Mouse (Mus musculus) limb, embryonic 14.5 days (tissue): ENCODE data around the gene Zscan5b. TPM values are rescaled to one million over a fixed set of nuclear protein-coding genes. Genes with fewer than 3 reads are reported as not detected.
"Not testable (repeated sequence)": the region's sequence is repeated elsewhere in the genome, so short reads cannot be mapped to it uniquely, and the experiment has no call there.

Experiments used
- ATAC-seq: fragments of 200-750 bp; cut with Nextera tagmentation; 2 replicates; pipeline ENCODE4 v1.8.0; 2017; ENCODE audit warnings: low read depth, moderate number of reproducible peaks, moderate TSS enrichment; ENCODE audit not compliant: low FRiP score
- DNase-seq: peaks from one replicate; pipeline ENCODE4 v3.0.0-alpha.2; 2015; ENCODE audit warnings: low spot score
- H3K27ac ChIP-seq: fragments of 300-500 bp; sonication (generic); replicated peaks from 2 replicates; pipeline ENCODE4 v1.5.1; 2014; ENCODE audit warnings: low read depth, mild to moderate bottlenecking, low read length, moderate library complexity, mixed read lengths
- H3K27me3 ChIP-seq: fragments of 300-500 bp; sonication (generic); 2 replicates; pipeline ENCODE4 v1.6.1; 2014; ENCODE audit warnings: low read length, mixed read lengths; ENCODE audit not compliant: control insufficient read depth, insufficient read depth
- H3K36me3 ChIP-seq: fragments of 300-500 bp; sonication (generic); 2 replicates; pipeline ENCODE4 v1.6.1; 2014; ENCODE audit warnings: mild to moderate bottlenecking, low read length, moderate library complexity, mixed read lengths; ENCODE audit not compliant: control insufficient read depth, insufficient read depth
- H3K4me1 ChIP-seq: fragments of 300-500 bp; sonication (generic); 2 replicates; pipeline ENCODE4 v1.6.1; 2014; ENCODE audit warnings: antibody characterized with exemption, low read length, mixed read lengths; ENCODE audit not compliant: control insufficient read depth, insufficient read depth
- H3K4me2 ChIP-seq: fragments of 300-500 bp; sonication (generic); replicated peaks from 2 replicates; pipeline ENCODE4 v1.6.1; 2014; ENCODE audit warnings: low read depth, mild to moderate bottlenecking, low read length, moderate library complexity; ENCODE audit not compliant: severe bottlenecking
- H3K4me3 ChIP-seq: fragments of 300-500 bp; sonication (generic); replicated peaks from 2 replicates; pipeline ENCODE4 v1.5.1; 2014; ENCODE audit warnings: low read length
- H3K9ac ChIP-seq: fragments of 300-500 bp; sonication (generic); 2 replicates; pipeline ENCODE4 v1.6.1; 2014; ENCODE audit warnings: mild to moderate bottlenecking, low read depth, low read length, moderate library complexity; ENCODE audit not compliant: severe bottlenecking
- H3K9me3 ChIP-seq: fragments of 300-500 bp; sonication (generic); 2 replicates; pipeline ENCODE4 v1.6.1; 2016; ENCODE audit warnings: low read length; ENCODE audit not compliant: control insufficient read depth
- POLR2A ChIP-seq: fragments of 200-500 bp; IDR thresholded peaks from 2 replicates; pipeline ENCODE4 v1.8.0; 2012; ENCODE audit warnings: inconsistent platforms, mild to moderate bottlenecking, moderate library complexity, borderline replicate concordance; ENCODE audit not compliant: insufficient read depth, insufficient read length; ENCODE audit errors: extremely low read depth
- WGBS: fragments of 180-500 bp; shearing (Covaris S2); extraction: QIAGEN DNeasy Blood & Tissue Kit; methylation state at CpG from one replicate; pipeline ENCODE4 v1.1.7; 2014; 5-methylcytosine and 5-hydroxymethylcytosine counted together
- polyA plus RNA-seq, 2 experiments: library from polyadenylated mRNA; depleted of rRNA in 1 of 2; stranded (reverse) in 1 of 2; unstranded in 1 of 2; fragments of >200 nt; fragmentation: Nextera tagmentation in 1 of 2; extraction: Ambion mirVana in 1 of 2; gene quantifications; 2 replicates each; pipeline versions ENCODE4 v1.2.1 to v1.2.3; 2012 to 2014

Gene Zscan5b
- polyA plus RNA-seq, 2 experiments, result not detected

DNA sequence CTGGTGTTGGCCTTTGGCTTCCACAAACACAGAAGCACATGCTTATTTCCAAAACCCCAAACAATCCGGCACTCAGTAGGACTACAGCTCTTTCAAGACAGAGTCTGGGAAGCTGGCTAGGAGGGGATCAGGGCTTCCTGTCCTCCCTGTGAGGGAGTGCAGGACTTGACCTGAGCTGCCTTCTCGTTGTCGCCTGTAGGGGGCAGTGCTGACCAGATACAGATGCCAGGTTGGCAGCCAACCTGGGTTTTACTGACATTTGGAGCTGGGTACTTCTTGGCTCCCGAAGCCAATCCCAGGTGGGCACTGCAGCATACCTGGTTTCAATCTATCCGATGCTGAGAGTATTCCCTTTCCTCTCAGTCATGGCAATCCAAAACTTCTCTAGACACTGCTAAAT lies 8.9 kb upstream of the Zscan5b start:
- ATAC-seq (no peak), DNase-seq (no peak)
- Histone ChIP-seq H3K36me3 (no peaks in the 10 kb centered on the region), H3K27ac (no peak overlapping the region), H3K27me3 (no peaks in the 10 kb centered on the region), H3K9me3 (no peaks in the 10 kb centered on the region), H3K4me1 (no peaks in the 10 kb centered on the region), H3K4me3 (no peak overlapping the region), H3K9ac (no peak overlapping the region), H3K4me2 (no peak overlapping the region)
- WGBS, result 41% methylated on average over 5 of the region's 5 CpGs
- TF ChIP-seq POLR2A, result no peak

DNA sequence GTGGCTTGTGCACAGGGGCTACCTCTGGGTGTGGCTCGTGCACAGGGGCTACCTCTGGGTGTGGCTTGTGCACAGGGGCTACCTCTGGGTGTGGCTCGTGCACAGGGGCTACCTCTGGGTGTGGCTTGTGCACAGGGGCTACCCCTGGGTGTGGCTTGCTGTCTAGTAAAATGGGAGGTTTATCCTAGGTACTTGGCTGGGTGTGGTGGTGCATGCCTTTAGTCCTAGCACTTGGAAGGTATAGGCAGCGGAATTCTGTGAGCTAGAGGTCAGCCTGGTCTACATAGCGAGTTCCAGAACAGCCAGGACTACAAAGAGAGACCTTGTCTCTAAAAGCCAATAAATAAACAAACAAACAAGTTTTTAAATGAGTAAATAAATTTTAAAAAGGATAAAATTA lies 7.4 kb upstream of the Zscan5b start:
- not testable (repeated sequence) for DNase-seq, H3K4me3 ChIP-seq, H3K27me3 ChIP-seq, H3K9me3 ChIP-seq, H3K27ac ChIP-seq, H3K36me3 ChIP-seq, H3K4me1 ChIP-seq, ATAC-seq, H3K9ac ChIP-seq, H3K4me2 ChIP-seq
- WGBS, result 93% methylated on average over 3 of the region's 4 CpGs

DNA sequence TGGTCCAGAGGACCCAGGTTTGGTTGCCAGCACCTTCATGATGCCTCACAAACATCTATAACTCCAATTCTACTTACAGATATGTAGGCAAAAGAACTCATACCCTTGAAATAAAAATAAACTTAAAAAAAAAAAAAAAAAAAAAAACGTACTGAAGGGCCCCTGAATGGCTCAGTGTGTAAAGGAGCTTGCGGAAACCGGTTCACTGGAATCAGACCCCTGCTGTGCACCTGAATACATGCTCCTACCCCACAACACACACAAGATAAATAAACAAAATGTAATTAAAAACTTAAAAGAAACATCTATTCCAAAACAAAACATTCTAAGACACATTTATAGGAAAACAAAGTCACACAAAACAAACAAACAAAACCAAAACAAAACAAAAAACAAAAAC lies 1.9 kb upstream of the Zscan5b start:
- Histone ChIP-seq H3K27me3 (no peaks in the 10 kb centered on the region), H3K4me1 (no peaks in the 10 kb centered on the region), H3K27ac (no peak overlapping the region), H3K4me2 (no peak overlapping the region), H3K4me3 (no peak overlapping the region), H3K9ac (no peak overlapping the region), H3K9me3 (no peaks in the 10 kb centered on the region), H3K36me3 (no peaks in the 10 kb centered on the region)
- no peak for TF ChIP-seq POLR2A
- 56% methylated on average over 3 of the region's 3 CpGs for WGBS
- DNase-seq (no peak), ATAC-seq (no peak)

DNA sequence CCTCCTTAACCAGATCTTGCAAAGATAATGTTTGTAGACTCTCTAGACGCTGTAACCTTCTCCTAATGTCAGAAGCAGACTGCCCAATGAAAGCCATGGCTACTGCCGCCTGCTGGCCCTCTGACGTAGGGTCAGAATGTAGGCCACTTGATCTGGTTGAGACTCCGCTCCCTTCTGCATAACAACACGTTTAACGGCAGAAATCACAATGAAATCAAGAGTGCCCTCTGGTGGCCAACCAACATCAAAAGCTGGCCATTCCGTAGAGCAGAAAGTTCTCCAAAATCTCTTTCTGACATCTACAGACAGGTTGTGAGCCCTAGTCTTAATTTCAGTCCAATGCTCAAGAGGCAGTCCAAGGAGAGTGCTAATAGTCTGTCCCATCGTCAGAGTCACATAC lies 6.4 kb downstream of the Zscan5b start:
- DNase-seq, result not testable (repeated sequence)
- 57% methylated on average over 8 of the region's 8 CpGs for WGBS

DNA sequence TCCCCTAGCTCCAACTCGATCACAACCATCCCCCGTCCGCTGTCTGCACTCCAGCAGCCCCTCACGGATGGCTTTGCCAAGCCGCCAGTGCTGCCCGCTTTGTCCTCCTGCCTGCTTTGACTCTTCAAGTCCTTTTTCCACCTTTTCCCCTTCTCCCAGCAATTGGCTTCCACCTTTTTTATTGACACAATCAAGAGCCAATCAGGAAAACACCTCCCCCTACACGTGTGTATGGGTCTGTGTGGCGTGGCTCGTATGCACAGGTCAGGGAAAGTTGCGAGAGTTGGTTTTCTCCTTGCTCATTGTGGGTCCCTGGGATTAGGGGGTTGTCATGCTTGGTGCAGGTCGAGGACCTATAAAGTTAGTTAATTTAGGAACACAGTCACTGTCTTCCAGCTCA lies 17.7 kb downstream of the Zscan5b start:
- no peak for TF ChIP-seq POLR2A
- 53% methylated on average over 11 of the region's 11 CpGs for WGBS

More for the DNA sequence above, 6.4 kb downstream of the Zscan5b start:
- H3K36me3 ChIP-seq, ATAC-seq, H3K9ac ChIP-seq, H3K4me1 ChIP-seq, H3K9me3 ChIP-seq, H3K27me3 ChIP-seq, H3K4me2 ChIP-seq, H3K27ac ChIP-seq, H3K4me3 ChIP-seq: not testable (repeated sequence)

DNA sequence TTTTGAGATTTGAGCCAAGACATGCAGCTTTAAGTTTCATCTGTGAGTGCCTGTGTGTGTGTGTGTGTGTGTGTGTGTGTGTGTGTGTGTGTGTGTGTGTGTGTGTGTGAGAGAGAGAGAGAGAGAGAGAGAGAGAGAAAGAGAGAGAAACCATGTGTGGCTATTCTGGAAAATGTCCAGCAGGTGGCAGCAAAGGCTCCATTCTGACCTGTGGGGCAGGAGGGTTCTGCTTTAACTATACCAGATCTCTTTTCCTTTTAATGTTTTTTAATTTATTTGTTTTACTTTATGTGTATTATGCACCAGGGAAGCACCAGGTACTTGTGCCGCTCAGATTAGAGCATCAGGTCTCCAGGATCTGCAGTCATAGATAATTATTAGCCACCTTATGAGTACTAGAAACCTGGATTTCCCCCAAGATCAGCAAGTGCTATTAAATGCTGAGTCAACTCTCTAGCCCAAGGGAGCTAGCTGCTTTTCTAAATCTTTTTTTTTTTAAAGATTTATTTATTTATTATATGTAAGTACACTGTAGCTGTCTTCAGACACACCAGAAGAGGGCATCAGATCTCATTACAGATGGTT lies 18.9 kb downstream of the Zscan5b start:
- H3K9me3 ChIP-seq, H3K4me3 ChIP-seq, H3K36me3 ChIP-seq, H3K4me1 ChIP-seq, H3K27me3 ChIP-seq, H3K27ac ChIP-seq, ATAC-seq, H3K4me2 ChIP-seq, H3K9ac ChIP-seq: not testable (repeated sequence)
- peak; percentile 53 for DNase-seq
- 13% methylated on average over 1 of the region's 1 CpGs for WGBS

More for the DNA sequence above, 17.7 kb downstream of the Zscan5b start:
- DNase-seq, result no peak
- Histone ChIP-seq H3K4me1 (no peaks in the 10 kb centered on the region), H3K4me2 (no peak overlapping the region), H3K9ac (no peak overlapping the region), H3K9me3 (no peaks in the 10 kb centered on the region), H3K36me3 (no peaks in the 10 kb centered on the region), H3K27ac (no peak overlapping the region), H3K27me3 (no peaks in the 10 kb centered on the region), H3K4me3 (no peak overlapping the region)
- ATAC-seq, result no peak
